In genomic region chr7:73938046-73938810, GRCm38 (mm10) we compare ENCODE assay signal across 19 mouse cellular contexts.
DNase-seq lines count a peak whose midpoint lies in the region; ATAC-seq lines count a peak whose summit lies in the region.
"Had no signal": no experiment of that assay in that cellular context is flagged by ENCODE, and none has a peak within 500 bp of the region (broad histone marks: within the 10 kb centered on the region; RNA-seq: fewer than 3 reads in every experiment).

No protein-coding gene starts in this region.

- H3K27me3 ChIP-seq in hindbrain, embryonic 12.5 days = no peaks in the 10 kb centered on the region
- H3K27me3 ChIP-seq in neural tube, embryonic 11.5 days (ENCODE audit: control insufficient read depth, insufficient read depth, low read length) = no peaks in the 10 kb centered on the region

- ATAC-seq in hindbrain, embryonic 12.5 days (ENCODE audit: low FRiP score) = peak; percentile 81
- ATAC-seq in neural tube, embryonic 11.5 days (ENCODE audit: insufficient read depth, low FRiP score, low TSS enrichment) = peak; percentile 84

- H3K9me3 ChIP-seq in hindbrain, embryonic 12.5 days (replicated peaks) = no peaks in the 10 kb centered on the region
- H3K9me3 ChIP-seq in neural tube, embryonic 11.5 days (ENCODE audit: control insufficient read depth, low read length) = no peaks in the 10 kb centered on the region
- H3K9me3 ChIP-seq: limb, embryonic 10.5 days; midbrain, embryonic 10.5 days had no signal

- DNase-seq in left cerebral cortex, postnatal 4 days = peak; percentile 17
- DNase-seq in left cerebral cortex, adult 18-20 months (ENCODE audit: low spot score in 2 of 2) = no peak
- DNase-seq in embryo, embryonic 10.5 days (ENCODE audit: low spot score) = peak; percentile 42
- DNase-seq in neural tube, embryonic 11.5 days (ENCODE audit: low spot score) = peak; percentile 63
- DNase-seq in spleen, postnatal 10 days (ENCODE audit: low spot score in 2 of 2) = no peak
- DNase-seq in right cerebral cortex, postnatal 36 days (ENCODE audit: low spot score in 2 of 2) = no peak
- no peak for DNase-seq in heart, adult 8-10 months (ENCODE audit: low spot score)
- DNase-seq: adrenal gland, postnatal 36 days; B cell, adult 2 months; cerebellum, adult 9-11 months; gastrocnemius, postnatal 14 days; kidney, adult 8-10 months; lung, adult 2 months; lung, postnatal 36 days; thymus, postnatal 25 days had no signal

- H3K9ac ChIP-seq in hindbrain, embryonic 12.5 days = no peak overlapping the region
- H3K9ac ChIP-seq in neural tube, embryonic 11.5 days (ENCODE audit: low read length) = no peak overlapping the region

- peak overlapping the region; percentile 70 for H3K27ac ChIP-seq in hindbrain, embryonic 12.5 days
- H3K27ac ChIP-seq in neural tube, embryonic 11.5 days (ENCODE audit: low read depth, low read length) = no peak overlapping the region
- H3K27ac ChIP-seq: limb, embryonic 10.5 days; midbrain, embryonic 10.5 days had no signal

- no peak overlapping the region for H3K4me3 ChIP-seq in hindbrain, embryonic 12.5 days
- no peak overlapping the region for H3K4me3 ChIP-seq in neural tube, embryonic 11.5 days (ENCODE audit: low read depth, low read length)
- H3K4me3 ChIP-seq: limb, embryonic 10.5 days; midbrain, embryonic 10.5 days had no signal

- intact Hi-C loops in left cerebral cortex, postnatal 4 days (cut with DNase I) = no loop called here

- H3K4me1 ChIP-seq in hindbrain, embryonic 12.5 days = peaks cover 37% of the 10 kb centered on the region
- no peaks in the 10 kb centered on the region for H3K4me1 ChIP-seq in neural tube, embryonic 11.5 days (ENCODE audit: control insufficient read depth, insufficient read depth, low read length)
- H3K4me1 ChIP-seq: limb, embryonic 10.5 days had no signal

- H3K36me3 ChIP-seq in hindbrain, embryonic 12.5 days = peaks cover 42% of the 10 kb centered on the region
- H3K36me3 ChIP-seq in neural tube, embryonic 11.5 days (ENCODE audit: control insufficient read depth, insufficient read depth, low read length) = peaks cover 10% of the 10 kb centered on the region

- 47% methylated on average over 7 of the region's 7 CpGs for WGBS in hindbrain, embryonic 12.5 days
- 37% methylated on average over 7 of the region's 7 CpGs for WGBS in neural tube, embryonic 11.5 days

- H3K4me2 ChIP-seq in hindbrain, embryonic 12.5 days (replicated peaks) = no peak overlapping the region
- no peak overlapping the region for H3K4me2 ChIP-seq in neural tube, embryonic 11.5 days (ENCODE audit: low read depth)
- H3K4me2 ChIP-seq: liver, embryonic 11.5 days had no signal

Comparison
In these comparisons a context has a peak if more than half of its experiments do, and no peak if none do; other contexts are left out.
1. DNase-seq: peak in left cerebral cortex, postnatal 4 days (single experiment), embryo, embryonic 10.5 days (single experiment) and neural tube, embryonic 11.5 days (single experiment); none in left cerebral cortex, adult 18-20 months (0 of 2), spleen, postnatal 10 days (0 of 2), right cerebral cortex, postnatal 36 days (0 of 2) and heart, adult 8-10 months (single experiment).